Mouse (Mus musculus): Measurements from ENCODE around the gene Akt1. TPM values are rescaled to one million over a fixed set of nuclear protein-coding genes. Genes with fewer than 3 reads are reported as not detected.

The Akt1 gene
- total and polyA plus RNA-seq, 3 experiments = 66.6 to 144 (median 74.4) TPM

GRCm38 (mm10) chr12:112723028-112723330 is 48.3 kb upstream of the Akt1 start:
- Histone ChIP-seq H3K9me3 (replicated peaks; ENCODE audit: low read length) (no peaks in the 10 kb centered on the region), H3K4me2 (ENCODE audit: insufficient read depth, low read depth, poor library complexity, severe bottlenecking) (peak overlapping the region; percentile 61), H3K36me3 (replicated peaks in 1 of 2; ENCODE audit: control insufficient read depth in 1 of 2, insufficient read depth in 1 of 2, low read length in 1 of 2) (no peaks in the 10 kb centered on the region), H3K27me3 (replicated peaks) (peaks cover 48% of the 10 kb centered on the region), H3K79me2 (replicated peaks; ENCODE audit: control insufficient read depth, extremely low read depth, insufficient read depth, poor library complexity, severe bottlenecking) (no peaks in the 10 kb centered on the region), H3K9ac (ENCODE audit: insufficient read depth, low read depth) (peak overlapping the region; percentile 32; the same call in 1 of the 2 replicates), H3K4me1 (ENCODE audit: control insufficient read depth in 1 of 2, insufficient read depth in 2 of 2) (peaks cover 11 to 20% of the 10 kb centered on the region in 2 experiments), H3K4me3 (replicated peaks in 1 of 3; ENCODE audit: low read depth in 2 of 3, low read length in 2 of 3, poor library complexity in 1 of 3) (peak overlapping the region; percentile 42 to 67 (median 58)), H3K27ac (ENCODE audit: insufficient read depth, low read depth) (no peak overlapping the region)
- TF ChIP-seq IRF4 (IDR thresholded peaks at IDR 0.05; ENCODE audit: low read depth, low read length) = no peak
- no peak for TF ChIP-seq POLR2AphosphoS2 (IDR thresholded peaks at IDR 0.05; ENCODE audit: low read depth, low read length)
- no peak for TF ChIP-seq HCFC1 (IDR thresholded peaks at IDR 0.05; ENCODE audit: low read depth, low read length)
- TF ChIP-seq CTCF (conservative IDR thresholded peaks at IDR 0.05 in 1 of 2, IDR thresholded peaks at IDR 0.05 in 1 of 2; ENCODE audit: low read depth in 2 of 2, low read length in 2 of 2) = no peak
- no peak for TF ChIP-seq E2F4 (IDR thresholded peaks at IDR 0.05; ENCODE audit: insufficient replicate concordance, low read depth, low read length)
- no peak for TF ChIP-seq JUN (IDR thresholded peaks at IDR 0.05; ENCODE audit: insufficient read depth, low read depth, low read length)
- TF ChIP-seq MEF2A (IDR thresholded peaks at IDR 0.05; ENCODE audit: borderline replicate concordance, low read depth, low read length) = no peak
- TF ChIP-seq TCF12 (IDR thresholded peaks at IDR 0.05; ENCODE audit: low read depth, low read length) = no peak
- TF ChIP-seq ELF1 (IDR thresholded peaks at IDR 0.05; ENCODE audit: low read depth, low read length) = no peak
- no peak for TF ChIP-seq NRF1 (IDR thresholded peaks at IDR 0.05; ENCODE audit: low read depth, low read length)
- no peak for TF ChIP-seq MAZ (IDR thresholded peaks at IDR 0.05; ENCODE audit: low read depth, low read length)
- no peak for TF ChIP-seq UBTF (IDR thresholded peaks at IDR 0.05; ENCODE audit: low read depth, low read length)
- no peak for TF ChIP-seq ZKSCAN1 (IDR thresholded peaks at IDR 0.05; ENCODE audit: borderline replicate concordance, low read depth, low read length)
- TF ChIP-seq GABPA (IDR thresholded peaks at IDR 0.05; ENCODE audit: insufficient replicate concordance, low read depth, low read length) = no peak
- dilution Hi-C loops (cut with MboI; ENCODE audit: extremely low pct_ligation_motif_present, extremely low pct_unique_long_range_greater_than_20kb, low sequenced_read_pairs) = no loop called here
- in situ Hi-C loops (cut with MboI; ENCODE audit: low pct_ligation_motif_present, low pct_unique_long_range_greater_than_20kb, low sequenced_read_pairs) = no loop called here
- DNase-seq (ENCODE audit: extremely low read depth) = no peak

- no peak for TF ChIP-seq SMC3 (IDR thresholded peaks at IDR 0.05; ENCODE audit: low read depth, low read length)
- TF ChIP-seq NRF1 (IDR thresholded peaks at IDR 0.05; ENCODE audit: low read depth, low read length) = peak; percentile 64
- TF ChIP-seq ETS1 (conservative IDR thresholded peaks at IDR 0.05; ENCODE audit: low read depth, low read length) = no peak
- H3K27me3 ChIP-seq (replicated peaks) = peaks cover 48% of the 10 kb centered on the region
- H3K27ac ChIP-seq (ENCODE audit: insufficient read depth, low read depth) = no peak overlapping the region
- in situ Hi-C loops (cut with MboI; ENCODE audit: low pct_ligation_motif_present, low pct_unique_long_range_greater_than_20kb, low sequenced_read_pairs) = no loop called here
- peaks cover 11 to 20% of the 10 kb centered on the region in 2 experiments for H3K4me1 ChIP-seq (ENCODE audit: control insufficient read depth in 1 of 2, insufficient read depth in 2 of 2)
- no peaks in the 10 kb centered on the region for H3K36me3 ChIP-seq (replicated peaks in 1 of 2; ENCODE audit: control insufficient read depth in 1 of 2, insufficient read depth in 1 of 2, low read length in 1 of 2)
- peak overlapping the region; percentile 42 to 67 (median 58) for H3K4me3 ChIP-seq (replicated peaks in 1 of 3; ENCODE audit: low read depth in 2 of 3, low read length in 2 of 3, poor library complexity in 1 of 3)
- H3K79me2 ChIP-seq (replicated peaks; ENCODE audit: control insufficient read depth, extremely low read depth, insufficient read depth, poor library complexity, severe bottlenecking) = no peaks in the 10 kb centered on the region
- H3K4me2 ChIP-seq (ENCODE audit: insufficient read depth, low read depth, poor library complexity, severe bottlenecking) = peak overlapping the region; percentile 61
- H3K9me3 ChIP-seq (replicated peaks; ENCODE audit: low read length) = no peaks in the 10 kb centered on the region
- peak overlapping the region; percentile 32; the same call in 1 of the 2 replicates for H3K9ac ChIP-seq (ENCODE audit: insufficient read depth, low read depth)
- dilution Hi-C loops (cut with MboI; ENCODE audit: extremely low pct_ligation_motif_present, extremely low pct_unique_long_range_greater_than_20kb, low sequenced_read_pairs) = no loop called here
- no peak for DNase-seq (ENCODE audit: extremely low read depth)
Observed at GRCm38 (mm10) chr12:112722240-112723027, 47.8 kb upstream of the Akt1 start.

All from CH12.LX (cell line).